Mouse (Mus musculus) forelimb bud, embryonic 11.5 days (tissue): Measurements from ENCODE around the gene Pak6.

ENCODE experiments used
- DNase-seq: peaks from one replicate; pipeline ENCODE4 v3.0.0-alpha.2; 2012; ENCODE audit warnings: low read depth, low spot score

Gene Pak6

GRCm38 (mm10) chr2:118664975-118665516, 1.9 kb downstream of the Pak6 start:
- no peak for DNase-seq

- no peak for DNase-seq
Measured at GRCm38 (mm10) chr2:118665616-118666015, 2.5 kb downstream of the Pak6 start.

DNA sequence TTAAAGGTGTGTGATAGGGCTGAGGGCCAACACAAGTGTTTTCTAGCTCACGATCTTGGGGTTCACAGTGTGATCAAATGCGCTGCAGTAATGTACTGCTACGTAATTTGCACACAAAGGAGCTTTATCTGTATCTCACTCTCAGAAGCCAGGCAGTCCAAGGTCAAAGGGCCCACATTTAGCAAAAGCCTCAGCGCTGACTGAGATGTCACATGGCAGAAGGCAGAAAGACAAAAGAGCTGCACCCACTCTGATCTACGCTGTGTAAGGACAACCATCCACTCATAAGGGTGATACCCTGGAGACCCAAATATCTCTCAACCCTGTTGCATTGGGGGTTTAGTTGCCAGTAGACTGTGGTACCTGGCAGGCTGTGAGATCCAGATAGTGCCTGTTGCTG, 4.1 kb downstream of the Pak6 start:
- no peak for DNase-seq

- DNase-seq: no peak
Measured at GRCm38 (mm10) chr2:118669245-118669644, 6.1 kb downstream of the Pak6 start.

DNA sequence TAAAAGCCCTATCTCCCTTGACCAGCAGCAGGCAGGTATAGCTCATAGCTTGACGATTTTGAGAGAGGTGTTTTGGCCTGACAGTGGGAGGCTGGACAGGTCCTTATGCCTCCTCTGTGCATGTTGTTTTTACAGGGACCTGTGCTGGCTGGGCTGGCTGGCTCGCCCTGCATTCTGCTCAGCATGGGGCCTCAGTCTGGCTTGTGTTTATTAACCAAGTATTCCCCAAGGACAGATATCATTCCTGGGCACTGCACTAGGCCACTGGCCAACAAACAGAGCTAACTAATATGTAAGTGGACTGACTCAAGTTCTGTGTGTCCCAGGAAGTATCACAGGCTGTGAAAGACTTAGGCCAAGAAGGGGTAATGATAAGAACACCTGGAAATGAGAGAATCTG, 6.7 kb downstream of the Pak6 start:
- DNase-seq: no peak

GRCm38 (mm10) chr2:118671728-118672127, 8.6 kb downstream of the Pak6 start:
- DNase-seq: no peak

DNA sequence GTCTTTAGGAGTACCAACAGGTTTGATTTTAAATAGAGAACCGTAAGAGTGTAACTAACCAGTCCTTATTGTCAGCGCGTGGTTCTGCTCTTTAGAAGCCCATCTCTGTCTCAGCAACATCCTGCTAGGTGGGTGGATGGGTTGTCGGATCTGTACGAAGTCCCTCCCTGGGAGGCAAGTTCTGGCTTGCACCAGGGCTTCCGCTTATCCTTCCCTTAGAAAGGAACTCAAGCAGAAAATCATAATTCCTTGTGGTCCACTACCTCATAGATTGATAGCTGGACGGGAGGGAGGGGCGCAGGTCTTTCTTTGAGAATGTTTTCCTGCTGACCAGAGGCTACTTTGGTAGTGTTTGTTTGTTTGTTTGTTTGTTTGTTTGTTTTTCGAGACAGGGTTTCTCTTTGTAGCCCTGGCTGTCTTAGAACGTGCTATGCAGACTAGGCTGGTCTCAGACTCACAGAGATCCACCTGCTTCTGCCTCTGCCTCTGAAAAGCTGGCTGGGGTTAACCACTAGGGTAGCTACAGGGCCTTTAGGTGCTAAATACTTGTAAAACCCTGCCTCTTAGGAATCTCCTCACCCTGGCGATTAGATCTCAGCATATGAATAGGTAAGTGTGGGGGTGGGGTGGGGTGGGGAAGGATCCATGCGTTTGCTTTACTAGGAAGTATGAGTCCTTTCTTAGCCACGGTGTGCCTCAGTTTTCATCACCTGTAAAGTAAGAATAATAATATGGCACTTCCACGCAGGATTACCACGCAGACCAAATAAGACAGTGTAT, 10.8 kb downstream of the Pak6 start:
- DNase-seq: no peak

DNA sequence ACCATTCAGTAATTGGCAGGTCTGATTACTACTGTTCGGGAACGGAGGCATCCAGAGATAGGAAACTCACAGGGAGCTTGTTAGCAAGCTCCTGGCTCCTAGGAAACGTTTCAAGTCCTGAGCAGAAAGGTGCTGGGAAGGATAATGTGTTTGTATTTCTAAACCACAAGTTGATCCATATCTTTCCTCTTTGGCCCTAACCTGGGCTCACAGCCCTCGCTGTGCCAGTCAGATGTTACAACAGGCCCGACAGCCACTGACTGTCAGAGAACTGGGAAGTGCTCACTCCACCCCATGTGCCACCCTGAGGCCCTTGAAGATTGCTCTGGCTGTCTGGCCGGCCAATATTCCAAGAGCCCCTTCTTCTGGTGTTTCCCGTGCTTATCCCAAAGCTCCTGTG, 11.4 kb downstream of the Pak6 start:
- DNase-seq: no peak

GRCm38 (mm10) chr2:118676839-118677741, 14.0 kb downstream of the Pak6 start:
- no peak for DNase-seq

- no peak for DNase-seq
Measured at GRCm38 (mm10) chr2:118677817-118678216, 14.7 kb downstream of the Pak6 start.

GRCm38 (mm10) chr2:118679577-118679976, 16.5 kb downstream of the Pak6 start:
- no peak for DNase-seq

GRCm38 (mm10) chr2:118680926-118681325, 17.8 kb downstream of the Pak6 start:
- no peak for DNase-seq

DNA sequence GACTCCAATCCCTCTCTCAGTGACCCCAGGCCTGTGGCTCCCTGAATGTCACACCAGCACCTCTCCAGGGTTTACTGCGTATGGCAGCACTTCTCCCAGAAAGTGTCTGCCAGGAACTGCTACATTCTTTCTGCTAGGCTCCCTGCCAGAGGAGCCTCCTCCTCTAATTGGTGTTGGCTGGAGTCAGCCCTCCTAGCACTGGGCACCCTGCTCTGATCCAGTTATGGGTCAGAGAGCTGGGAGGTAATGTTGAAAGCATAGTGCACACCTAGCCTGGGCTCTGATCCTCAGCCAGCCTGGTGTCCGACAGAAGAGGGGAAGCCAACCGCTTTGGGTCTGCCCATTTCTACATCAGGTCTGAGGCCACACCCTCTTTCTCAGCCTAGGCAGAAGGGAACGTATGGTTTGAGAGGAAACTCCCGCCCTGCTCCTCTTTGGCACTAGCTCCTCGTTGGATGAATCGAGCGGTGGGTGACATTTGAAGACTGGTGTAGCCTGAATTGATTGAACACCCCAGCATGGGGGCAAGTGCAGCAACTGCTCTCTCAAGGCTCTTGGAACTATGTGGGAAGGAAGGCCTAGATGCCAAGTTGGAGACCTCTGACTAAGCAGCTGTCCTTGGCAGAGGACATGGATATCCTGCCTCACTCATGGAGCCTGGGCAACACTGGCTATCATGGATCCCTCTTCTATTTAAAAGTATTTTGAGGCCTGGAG, 19.6 kb downstream of the Pak6 start:
- DNase-seq: no peak

DNA sequence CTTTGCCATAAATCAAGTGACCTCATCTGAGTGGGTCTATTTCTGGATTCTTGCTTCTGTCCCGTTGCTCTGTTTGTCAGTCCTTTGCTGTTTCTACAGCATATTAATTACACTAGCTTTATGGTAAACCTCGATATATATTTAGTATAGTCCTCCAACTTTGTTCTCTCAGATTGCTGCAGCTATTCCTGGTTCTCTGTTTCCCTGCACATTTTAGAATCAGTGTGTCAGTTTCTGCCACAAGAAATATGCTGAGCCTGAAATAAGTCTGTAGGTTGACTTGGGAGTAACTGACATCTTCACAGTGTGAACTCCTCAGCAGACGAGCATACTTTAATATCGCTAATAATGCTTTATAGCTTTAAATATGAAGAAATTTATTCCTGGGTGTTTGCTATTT, 22.0 kb downstream of the Pak6 start:
- no peak for DNase-seq

DNA sequence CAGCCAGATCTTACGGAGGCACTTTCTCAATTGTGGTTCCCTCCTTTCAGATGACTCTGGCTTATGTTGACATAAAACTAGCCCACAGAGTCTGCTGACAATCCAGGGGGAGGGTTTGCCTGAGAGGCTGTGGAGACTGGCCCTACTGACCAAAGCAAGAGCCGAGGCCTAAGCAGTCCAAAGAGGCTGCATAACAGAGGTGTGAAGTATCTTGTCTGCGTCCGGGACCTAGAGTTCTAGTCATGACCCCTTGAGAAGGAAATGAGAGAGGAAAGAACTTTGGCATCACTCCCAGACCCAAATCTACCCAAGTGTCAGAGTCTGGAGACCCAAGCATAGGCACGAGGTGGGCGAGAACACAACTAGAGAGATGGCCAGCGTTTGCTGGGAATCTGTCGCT, 23.6 kb downstream of the Pak6 start:
- DNase-seq: no peak

DNA sequence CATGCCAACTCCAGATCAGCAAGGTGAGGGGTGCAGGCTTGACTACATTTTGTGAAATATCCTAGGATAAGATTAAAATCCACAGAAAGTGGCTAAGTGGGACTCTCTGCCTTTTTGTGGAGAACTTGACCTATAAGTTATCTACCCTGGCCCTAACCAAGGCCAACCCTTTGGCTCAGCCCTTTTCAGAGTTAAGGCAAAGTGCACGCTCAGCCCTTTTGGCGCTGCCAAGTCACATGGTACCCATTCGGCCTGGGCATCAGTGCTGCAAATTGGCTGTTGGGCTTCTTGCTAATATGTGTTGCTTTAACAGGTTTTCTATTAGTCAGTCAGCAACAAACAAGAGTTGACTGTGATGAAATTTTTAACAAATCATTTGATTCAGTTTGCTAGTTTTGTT, 24.7 kb downstream of the Pak6 start:
- DNase-seq: no peak

DNA sequence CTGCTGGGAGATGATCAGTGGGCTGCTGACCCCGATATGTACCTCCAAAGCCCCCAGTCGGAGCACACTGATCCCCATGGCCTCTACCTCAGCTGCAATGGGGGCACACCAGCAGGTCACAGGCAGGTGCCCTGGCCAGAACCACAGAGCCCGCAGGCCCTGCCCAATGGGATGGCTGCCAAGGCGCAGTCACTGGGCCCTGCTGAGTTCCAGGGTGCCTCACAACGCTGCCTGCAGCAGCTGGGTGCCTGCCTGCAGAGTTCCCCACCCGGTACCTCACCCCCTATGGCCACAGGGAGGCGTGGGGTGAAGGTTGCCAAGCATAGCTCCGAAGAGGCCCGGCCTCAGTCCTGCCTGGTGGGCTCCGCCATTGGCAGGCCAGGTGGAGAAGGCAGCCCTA, 26.8 kb downstream of the Pak6 start:
- no peak for DNase-seq

- no peak for DNase-seq
Measured at GRCm38 (mm10) chr2:118693370-118693966, 30.4 kb downstream of the Pak6 start.

DNA sequence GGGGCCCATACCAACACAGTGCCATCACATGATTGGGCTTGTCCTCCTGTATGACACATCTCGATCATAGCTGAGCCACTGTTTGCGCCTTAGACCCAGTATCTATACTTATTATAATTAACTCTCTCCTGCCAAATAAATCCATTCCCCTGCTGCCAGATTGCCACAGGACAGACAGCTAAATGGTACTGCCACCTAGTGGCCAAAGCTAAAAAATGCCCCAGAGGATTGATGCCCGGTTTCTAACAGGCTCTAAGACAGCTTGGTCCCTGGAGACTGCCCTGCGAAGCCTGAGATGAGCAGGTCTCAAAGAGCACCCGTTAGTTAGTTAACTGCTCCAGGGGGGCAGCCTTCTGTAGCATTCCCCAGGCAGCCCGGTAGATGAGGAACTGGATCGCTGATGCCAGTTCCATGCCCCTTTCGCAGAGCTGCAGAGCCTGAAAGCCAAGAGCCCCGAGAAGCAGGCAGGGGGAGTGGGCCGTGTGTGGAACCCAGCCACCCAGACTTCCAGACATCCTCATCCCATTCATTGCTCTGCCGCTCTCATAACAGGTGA, 32.7 kb downstream of the Pak6 start:
- DNase-seq: peak; percentile 64

DNA sequence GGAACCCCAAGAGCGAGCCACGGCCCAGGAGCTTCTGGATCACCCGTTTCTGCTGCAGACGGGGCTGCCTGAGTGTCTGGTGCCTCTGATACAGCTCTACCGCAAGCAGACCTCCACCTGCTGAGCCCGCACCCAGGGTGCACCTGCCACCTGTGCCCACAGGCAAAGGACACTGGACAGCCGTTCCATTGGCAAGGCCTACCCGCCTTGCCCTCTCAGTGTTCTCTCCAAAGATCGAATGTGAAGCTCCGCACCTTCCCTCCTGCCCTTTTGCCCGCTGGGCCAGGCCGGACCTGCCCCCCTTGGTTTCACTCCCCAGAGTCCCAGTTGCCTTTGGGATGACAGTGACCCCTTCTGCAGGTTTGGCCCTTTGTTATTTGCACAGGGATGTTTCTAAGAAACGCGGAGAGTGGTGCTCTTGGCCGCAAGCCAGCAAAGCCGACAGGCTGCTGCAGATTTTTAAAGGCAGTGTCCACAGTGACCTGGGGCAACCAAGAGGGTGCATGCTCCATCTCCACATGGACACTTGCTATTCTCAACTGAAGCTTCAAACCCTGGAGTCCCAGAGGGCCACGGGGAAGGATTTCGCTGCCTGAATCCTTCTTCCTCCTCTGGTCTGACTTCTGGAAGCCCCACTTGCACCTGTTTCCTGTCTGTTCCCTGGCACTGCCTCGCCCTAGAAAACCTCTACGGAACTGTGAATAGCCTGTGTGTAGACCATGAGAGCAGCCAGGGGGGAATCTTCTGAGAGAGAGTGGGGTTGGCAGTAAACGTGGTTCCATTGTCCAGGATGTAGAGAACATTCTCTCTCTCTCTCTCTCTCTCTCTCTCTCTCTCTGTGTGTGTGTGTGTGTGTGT, 33.6 kb downstream of the Pak6 start:
- DNase-seq: no peak
